Mouse (Mus musculus) spleen, postnatal 36 days (tissue): ENCODE measurements around the gene Gm10842.
"Not testable (repeated sequence)": the region's sequence is repeated elsewhere in the genome, so short reads cannot be mapped to it uniquely, and the experiment has no call there.

Source experiments
- DNase-seq, 2 experiments: peaks; one replicate each; pipeline ENCODE4 v3.0.0; 2022; ENCODE audit warnings: low spot score in 2 of 2, mixed read lengths in 1 of 2

Gene Gm10842

GRCm38 (mm10) chr11:105146593-105146992, at the start of gene Gm10842:
Gene Gm10842, plus strand, starts transcription at chr11:105146893.
- DNase-seq = no peak

- not testable (repeated sequence) for DNase-seq
Observed at GRCm38 (mm10) chr11:105112448-105112847, 34.2 kb upstream of the Gm10842 start.

GRCm38 (mm10) chr11:105117814-105118213, 28.9 kb upstream of the Gm10842 start:
- DNase-seq = no peak

GRCm38 (mm10) chr11:105120551-105121061, 26.1 kb upstream of the Gm10842 start:
- DNase-seq = no peak

- not testable (repeated sequence) for DNase-seq
Observed at GRCm38 (mm10) chr11:105121792-105122191, 24.9 kb upstream of the Gm10842 start.

- peak; percentile 11 to 48 for DNase-seq
Observed at GRCm38 (mm10) chr11:105123986-105124385, 22.7 kb upstream of the Gm10842 start.

GRCm38 (mm10) chr11:105125735-105126519, 20.8 kb upstream of the Gm10842 start, which contains the start of gene Mettl2:
Gene Mettl2, plus strand, starts transcription at chr11:105126425.
- DNase-seq = peak; percentile 75 to 84

GRCm38 (mm10) chr11:105126520-105127029, 20.1 kb upstream of the Gm10842 start:
- no peak for DNase-seq

- no peak for DNase-seq
Observed at GRCm38 (mm10) chr11:105135692-105136091, 11.0 kb upstream of the Gm10842 start.

- DNase-seq = not testable (repeated sequence)
Observed at GRCm38 (mm10) chr11:105137255-105137654, 9.4 kb upstream of the Gm10842 start.

- DNase-seq = not testable (repeated sequence)
Observed at GRCm38 (mm10) chr11:105140512-105140911, 6.2 kb upstream of the Gm10842 start.

GRCm38 (mm10) chr11:105141115-105141514, 5.6 kb upstream of the Gm10842 start:
- DNase-seq = no peak

GRCm38 (mm10) chr11:105143564-105143963, 3.1 kb upstream of the Gm10842 start:
- DNase-seq = no peak

- no peak for DNase-seq
Observed at GRCm38 (mm10) chr11:105144084-105144483, 2.6 kb upstream of the Gm10842 start.

GRCm38 (mm10) chr11:105144508-105145210, 2.0 kb upstream of the Gm10842 start:
- DNase-seq = no peak

- no peak for DNase-seq
Observed at GRCm38 (mm10) chr11:105145211-105145610, 1.5 kb upstream of the Gm10842 start.

- no peak for DNase-seq
Observed at GRCm38 (mm10) chr11:105149353-105149752, 2.7 kb downstream of the Gm10842 start.

- DNase-seq = no peak
Observed at GRCm38 (mm10) chr11:105149766-105150165, 3.1 kb downstream of the Gm10842 start.

GRCm38 (mm10) chr11:105150691-105151090, 4.0 kb downstream of the Gm10842 start:
- DNase-seq = no peak

- no peak for DNase-seq
Observed at GRCm38 (mm10) chr11:105151226-105152016, 4.7 kb downstream of the Gm10842 start.

GRCm38 (mm10) chr11:105152017-105152300, 5.3 kb downstream of the Gm10842 start:
- DNase-seq = no peak
